Mouse (Mus musculus) embryo, embryonic 11 days (tissue): ENCODE data around the gene Npc1l1.

ENCODE experiments used
- DNase-seq: peaks from one replicate; pipeline ENCODE4 v3.0.0-alpha.2; 2015

Npc1l1 gene

DNA sequence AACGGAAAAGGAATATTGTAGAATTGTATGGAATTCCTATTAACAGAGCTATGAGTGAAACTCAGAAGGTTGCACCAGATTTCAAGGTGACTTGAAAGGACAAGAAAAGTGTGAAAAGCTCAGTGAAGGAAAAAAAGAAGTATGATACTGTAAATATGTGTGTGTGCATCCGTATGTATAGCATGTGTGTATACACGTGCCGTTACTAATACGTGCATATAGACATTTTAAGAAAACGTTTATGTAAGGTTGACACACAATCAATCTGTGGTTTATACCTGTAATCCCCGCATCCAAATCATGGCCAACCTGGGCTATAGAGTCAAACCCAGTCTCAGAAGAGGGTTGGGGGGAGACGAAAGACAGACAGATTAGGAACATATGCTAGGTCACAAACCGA is 29.4 kb downstream of the Npc1l1 start:
- no peak for DNase-seq

- DNase-seq = peak; percentile 94
Observed at GRCm38 (mm10) chr11:6200087-6200569, 29.8 kb downstream of the Npc1l1 start, which contains the start of gene Nudcd3. Gene Nudcd3, minus strand, starts transcription at chr11:6200415.

DNA sequence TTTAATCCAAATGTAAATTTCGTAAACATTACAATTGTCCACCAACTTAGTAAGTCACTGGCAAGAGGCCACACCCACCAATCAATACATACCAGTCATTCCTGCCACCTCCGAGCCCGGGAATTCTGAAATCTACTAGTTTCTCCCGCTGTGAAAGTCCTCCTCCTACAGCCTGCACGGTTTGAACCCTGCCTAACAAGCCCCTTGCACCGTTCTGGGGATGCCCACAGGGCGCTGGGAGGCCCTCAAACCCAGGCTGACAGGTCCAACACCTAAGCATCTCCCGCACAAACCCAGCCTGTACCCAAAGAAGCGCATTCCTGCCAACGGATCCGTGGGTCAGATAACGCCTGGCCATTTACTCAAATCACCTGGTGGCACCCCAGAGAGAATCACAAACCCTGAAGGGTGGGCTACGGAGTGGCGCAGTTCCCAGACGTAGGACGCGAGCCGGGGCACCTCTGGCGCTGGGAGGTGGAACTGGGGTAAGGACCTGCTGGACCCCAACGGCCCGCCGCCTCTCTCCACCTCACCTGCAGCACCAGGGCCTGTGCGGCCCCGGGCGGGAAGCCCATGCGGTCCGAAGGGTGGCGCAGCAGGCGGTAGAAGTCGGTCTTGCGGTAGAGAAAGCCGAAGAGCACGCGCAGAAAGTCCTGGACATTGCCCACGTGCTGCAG is 30.4 kb downstream of the Npc1l1 start, which contains the start of gene A730071L15Rik:
TSS of gene A730071L15Rik (plus strand) at position 620 of the 677 bp plus-strand sequence.
- peak; percentile 31 for DNase-seq

GRCm38 (mm10) chr11:6198449-6198848 is 31.5 kb downstream of the Npc1l1 start:
- no peak for DNase-seq

- DNase-seq = no peak
Observed at GRCm38 (mm10) chr11:6196780-6197179, 33.2 kb downstream of the Npc1l1 start.

GRCm38 (mm10) chr11:6187878-6188277 is 42.1 kb downstream of the Npc1l1 start:
- DNase-seq = peak; percentile 82

GRCm38 (mm10) chr11:6187399-6187798 is 42.5 kb downstream of the Npc1l1 start:
- no peak for DNase-seq

GRCm38 (mm10) chr11:6184202-6184935 is 45.6 kb downstream of the Npc1l1 start:
- DNase-seq = no peak

DNA sequence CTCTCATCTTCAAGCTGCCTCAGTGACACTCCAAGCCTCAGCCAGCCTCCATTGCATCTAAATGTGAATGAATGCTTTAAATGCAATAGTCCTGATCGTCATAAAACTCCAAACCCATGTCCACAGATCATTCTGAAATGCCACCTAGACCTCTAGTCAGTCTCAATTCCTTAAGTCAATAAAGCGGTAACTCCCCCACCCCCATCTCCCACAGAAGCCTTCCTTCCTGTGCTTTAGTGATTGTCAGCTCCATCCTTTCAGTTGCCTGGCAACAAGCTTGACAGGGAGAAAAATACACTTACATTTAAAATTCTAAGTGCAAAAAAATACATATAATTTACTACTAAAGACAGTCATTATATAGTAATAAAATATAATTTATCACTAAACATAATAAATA is 46.7 kb downstream of the Npc1l1 start:
- DNase-seq = no peak

DNA sequence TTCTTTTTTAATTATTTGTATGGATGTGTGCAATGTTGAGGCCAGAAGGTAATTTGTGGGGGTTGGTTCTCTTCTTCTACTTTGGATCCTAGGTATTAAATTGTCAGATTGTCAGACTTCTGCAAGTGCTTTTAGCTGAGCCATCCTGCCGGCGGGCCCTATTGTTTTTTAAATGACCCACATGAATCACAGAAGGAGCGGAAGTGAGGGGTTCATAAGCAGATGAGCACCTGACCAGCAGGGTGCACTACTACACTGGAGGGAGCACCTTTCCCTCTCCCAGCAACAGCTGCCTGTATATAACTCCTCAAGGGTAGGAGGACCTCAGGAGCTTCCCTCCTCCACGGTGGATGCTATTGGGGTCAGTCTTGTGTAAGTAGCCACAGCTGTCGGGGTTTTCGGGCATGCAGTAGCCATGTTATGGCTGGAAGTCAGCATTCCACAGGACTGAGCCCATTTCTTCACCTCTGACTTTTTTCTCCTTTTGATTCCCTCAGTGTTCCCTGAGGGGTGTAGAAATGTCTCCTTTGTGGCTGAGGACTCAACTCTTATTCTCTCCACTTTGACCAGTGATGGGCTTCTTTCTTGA is 49.0 kb downstream of the Npc1l1 start:
- no peak for DNase-seq

DNA sequence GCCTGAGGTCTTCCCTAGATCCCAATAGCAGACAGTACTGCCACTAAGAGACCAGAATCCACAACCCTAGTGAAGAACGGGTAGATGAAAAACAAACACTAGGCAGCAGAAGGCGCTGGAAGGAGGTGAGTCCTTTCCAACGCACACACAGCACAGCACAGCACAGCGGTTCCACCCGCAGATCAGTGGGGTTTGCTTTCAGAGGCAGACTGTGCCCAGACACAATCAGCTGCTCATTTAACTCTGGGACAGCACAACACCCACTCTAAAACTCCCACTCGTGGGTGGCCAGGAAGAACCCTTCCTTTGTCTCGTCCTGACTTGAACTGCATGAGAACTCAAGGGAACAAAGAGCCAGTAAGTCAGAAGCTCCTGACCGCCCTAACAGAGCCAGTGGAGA is 50.7 kb downstream of the Npc1l1 start:
- DNase-seq = no peak

- no peak for DNase-seq
Observed at GRCm38 (mm10) chr11:6178673-6179166, 51.2 kb downstream of the Npc1l1 start.

GRCm38 (mm10) chr11:6177781-6178420 is 52.0 kb downstream of the Npc1l1 start:
- no peak for DNase-seq

DNA sequence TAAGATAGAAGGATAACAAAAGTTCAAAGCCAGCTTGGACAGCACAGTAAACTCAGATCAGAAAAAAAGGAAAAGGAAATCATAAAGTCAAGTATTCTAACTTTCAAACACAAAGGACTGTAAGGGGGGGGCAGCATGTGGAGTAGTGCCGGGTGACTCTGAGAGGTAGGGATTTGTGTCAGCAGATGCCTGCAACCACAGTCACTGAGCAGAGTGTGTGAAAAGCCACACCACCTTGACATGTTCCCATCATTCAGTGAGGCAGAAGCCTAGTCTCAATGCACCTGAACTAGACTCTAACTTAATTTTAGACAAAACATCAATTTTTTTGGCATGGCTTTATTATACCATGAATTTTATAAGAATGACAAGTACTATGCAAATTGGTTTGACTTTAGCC is 54.4 kb downstream of the Npc1l1 start:
- no peak for DNase-seq

DNA sequence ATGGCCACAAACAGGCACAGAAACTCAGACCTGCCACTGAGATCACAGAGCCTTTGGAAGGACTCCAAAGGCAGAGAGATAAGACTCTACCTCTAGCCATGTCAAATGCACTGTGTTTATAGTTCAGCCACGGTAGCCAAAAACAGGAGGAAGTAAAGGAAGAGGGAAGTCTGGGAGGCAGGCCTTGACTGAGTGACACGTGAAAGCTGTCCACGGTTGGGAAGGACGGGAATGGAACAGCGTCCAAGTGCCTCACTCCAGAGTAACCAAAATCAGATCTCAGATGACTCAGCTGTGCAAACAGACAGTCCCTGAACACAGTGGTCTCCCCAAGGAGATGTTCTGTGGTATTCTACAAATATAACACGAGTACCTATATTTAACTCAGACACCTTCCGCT is 55.2 kb downstream of the Npc1l1 start:
- DNase-seq = no peak

GRCm38 (mm10) chr11:6169041-6169663 is 60.8 kb downstream of the Npc1l1 start:
- DNase-seq = no peak

DNA sequence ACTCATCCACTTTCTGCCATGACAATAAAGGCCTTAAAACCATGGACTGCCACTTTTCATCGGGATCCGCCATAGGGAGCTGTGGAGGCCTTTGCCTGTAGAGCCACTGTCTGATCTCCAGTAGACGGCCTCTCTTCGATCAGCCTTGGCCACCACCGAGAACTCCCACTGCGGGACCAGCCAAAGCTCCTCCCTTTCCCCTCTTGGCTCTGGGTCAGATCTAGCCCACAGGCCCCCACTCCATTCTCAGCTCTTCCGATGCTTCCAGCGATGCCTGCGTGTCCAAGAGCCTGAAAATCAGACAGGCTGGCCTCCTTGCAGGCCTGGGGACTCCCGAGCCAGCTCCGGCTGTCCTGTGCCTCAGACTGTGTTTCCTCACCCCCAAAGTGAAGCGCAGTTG is 63.6 kb downstream of the Npc1l1 start:
- no peak for DNase-seq

GRCm38 (mm10) chr11:6165391-6166081 is 64.4 kb downstream of the Npc1l1 start:
- DNase-seq = no peak

- no peak for DNase-seq
Observed at GRCm38 (mm10) chr11:6164781-6165180, 65.2 kb downstream of the Npc1l1 start.

- DNase-seq = no peak
Observed at GRCm38 (mm10) chr11:6163706-6164105, 66.2 kb downstream of the Npc1l1 start.

- DNase-seq = no peak
Observed at GRCm38 (mm10) chr11:6163062-6163461, 66.9 kb downstream of the Npc1l1 start.

- DNase-seq = no peak
Observed at GRCm38 (mm10) chr11:6161549-6161948, 68.4 kb downstream of the Npc1l1 start.
